Mouse (Mus musculus) layer of hippocampus, adult 18-20 months (tissue): ENCODE measurements around the gene Gprc5b. TPM values are rescaled to one million over a fixed set of nuclear protein-coding genes. Genes with fewer than 3 reads are reported as not detected.

Experiments
- DNase-seq, 2 experiments: peaks; one replicate each; pipeline ENCODE4 v3.0.0; 2022; ENCODE audit warnings: low spot score in 2 of 2
- long read RNA-seq: library from polyadenylated mRNA; stranded (forward); transcript quantifications from one replicate; pipeline ENCODE4 v2.0.0, GENCODE M21; 2021
- total RNA-seq, 2 experiments: library from RNA; stranded (reverse); gene quantifications; 2 replicates each; pipeline ENCODE4 v1.2.3; 2021

Gene Gprc5b
- 100 to 1,000 TPM; 139 to 155 TPM for total RNA-seq
- long read RNA-seq, full-length matches to known transcripts = 132 of 217 reads
- long read RNA-seq, partial matches to known transcripts = 12 of 217 reads
- long read RNA-seq, other reads (novel, unspliced or antisense) = 73 of 217 reads

DNA sequence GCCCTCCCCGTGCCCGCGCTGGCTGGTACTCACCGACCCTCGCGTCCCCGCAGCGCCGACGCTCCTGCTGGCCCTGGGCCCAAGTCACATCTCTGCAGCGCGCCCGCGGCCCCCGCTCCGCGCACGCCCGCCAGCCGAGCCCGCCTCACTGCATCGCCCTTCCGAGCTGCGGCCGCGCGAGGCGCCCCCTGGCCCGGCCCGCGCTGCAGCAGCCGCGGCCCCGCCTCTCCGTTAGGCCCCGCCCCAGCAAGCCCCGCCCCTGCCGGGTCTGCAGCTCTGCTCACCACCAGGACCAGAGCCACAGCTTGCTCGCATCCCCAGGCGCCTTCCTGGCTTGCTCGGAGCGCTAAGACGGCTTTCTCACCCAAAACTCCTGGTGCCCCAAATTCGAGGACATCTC is at the start of gene Gprc5b:
Gprc5b (minus strand) TSS at position 205 of the 400 bp plus-strand sequence.
- peak; percentile 75 to 88 for DNase-seq

GRCm38 (mm10) chr7:119041502-119041901 is 46.5 kb upstream of the Gprc5b start:
- no peak for DNase-seq

DNA sequence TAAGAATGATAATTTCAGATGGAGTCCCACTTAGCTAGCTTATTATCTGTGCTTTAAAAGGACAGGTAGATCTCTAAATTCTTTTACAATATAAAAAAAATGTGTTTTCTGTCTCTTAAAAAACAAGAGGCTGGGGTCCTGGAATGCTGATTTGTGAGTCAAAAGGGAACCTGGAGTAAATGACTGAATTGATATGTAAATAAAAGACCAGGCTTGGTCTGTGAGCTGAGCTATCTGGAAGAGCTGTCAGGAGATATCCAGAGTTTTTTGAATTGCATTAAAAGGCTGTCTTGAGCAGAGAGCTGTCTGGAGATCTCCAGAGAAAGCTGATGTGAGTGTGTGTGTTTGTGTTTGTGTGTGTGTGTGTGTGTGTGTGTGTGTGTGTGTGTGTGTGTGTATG is 42.6 kb upstream of the Gprc5b start:
- DNase-seq = no peak

DNA sequence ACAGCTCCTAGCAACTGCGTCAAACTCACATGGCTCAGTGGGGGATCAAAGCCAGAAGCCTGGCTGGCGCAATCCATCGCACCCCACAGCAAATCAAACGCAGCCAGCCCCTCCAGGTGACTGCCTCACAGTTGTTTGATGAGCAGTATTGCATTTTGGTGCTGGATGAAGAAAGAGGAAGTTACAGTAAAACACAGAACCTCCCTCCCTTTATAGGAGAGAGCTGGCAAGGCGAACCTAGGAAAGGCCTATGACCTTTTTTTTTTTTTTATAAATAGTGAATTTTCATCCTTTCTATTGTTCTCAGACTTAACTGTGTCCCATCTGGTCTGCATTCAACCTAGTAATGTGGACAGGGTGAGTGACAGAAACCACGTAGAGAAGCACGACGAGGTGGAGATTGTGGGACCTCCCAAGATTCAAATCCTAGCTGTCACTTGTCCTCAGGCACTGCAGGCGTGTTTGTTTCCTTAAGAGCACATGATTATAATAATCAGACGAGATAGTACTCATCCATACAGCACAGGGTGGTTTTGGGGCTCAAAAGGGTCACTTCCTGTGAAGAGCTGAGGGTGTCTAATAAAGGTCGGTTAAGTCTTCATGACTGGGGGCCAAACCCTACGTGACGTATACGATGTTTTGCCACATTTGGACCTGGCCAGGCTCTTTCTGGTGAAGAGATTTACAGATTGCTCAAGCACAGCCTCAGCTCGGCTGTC is 39.4 kb upstream of the Gprc5b start:
- no peak for DNase-seq

DNA sequence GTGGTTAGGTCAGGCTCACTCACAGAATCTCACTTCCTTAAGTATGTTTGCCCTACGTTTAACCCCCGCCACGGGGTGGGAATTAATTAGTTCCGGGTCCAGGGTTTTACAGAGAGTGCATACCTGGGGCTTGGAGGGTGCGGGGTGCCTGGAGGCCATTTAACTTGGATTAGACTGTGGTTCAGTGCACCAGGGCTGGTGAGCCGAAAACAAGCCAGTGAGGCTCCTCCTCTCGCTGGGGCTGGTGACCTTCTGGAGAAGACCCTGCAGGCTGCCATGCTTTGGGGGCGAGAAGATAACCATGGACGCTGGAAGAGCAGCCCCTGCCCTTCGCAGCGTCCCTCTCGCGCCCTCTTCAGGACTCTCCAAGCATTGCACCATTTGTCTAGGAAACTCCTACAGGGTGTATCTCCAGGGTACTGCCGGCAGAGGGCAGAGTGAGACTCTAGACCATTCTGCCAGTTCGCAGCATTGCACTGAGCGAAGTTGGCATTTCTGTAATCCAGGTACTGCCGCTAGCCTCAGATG is 28.4 kb upstream of the Gprc5b start:
- peak; percentile 59 to 85 for DNase-seq

DNA sequence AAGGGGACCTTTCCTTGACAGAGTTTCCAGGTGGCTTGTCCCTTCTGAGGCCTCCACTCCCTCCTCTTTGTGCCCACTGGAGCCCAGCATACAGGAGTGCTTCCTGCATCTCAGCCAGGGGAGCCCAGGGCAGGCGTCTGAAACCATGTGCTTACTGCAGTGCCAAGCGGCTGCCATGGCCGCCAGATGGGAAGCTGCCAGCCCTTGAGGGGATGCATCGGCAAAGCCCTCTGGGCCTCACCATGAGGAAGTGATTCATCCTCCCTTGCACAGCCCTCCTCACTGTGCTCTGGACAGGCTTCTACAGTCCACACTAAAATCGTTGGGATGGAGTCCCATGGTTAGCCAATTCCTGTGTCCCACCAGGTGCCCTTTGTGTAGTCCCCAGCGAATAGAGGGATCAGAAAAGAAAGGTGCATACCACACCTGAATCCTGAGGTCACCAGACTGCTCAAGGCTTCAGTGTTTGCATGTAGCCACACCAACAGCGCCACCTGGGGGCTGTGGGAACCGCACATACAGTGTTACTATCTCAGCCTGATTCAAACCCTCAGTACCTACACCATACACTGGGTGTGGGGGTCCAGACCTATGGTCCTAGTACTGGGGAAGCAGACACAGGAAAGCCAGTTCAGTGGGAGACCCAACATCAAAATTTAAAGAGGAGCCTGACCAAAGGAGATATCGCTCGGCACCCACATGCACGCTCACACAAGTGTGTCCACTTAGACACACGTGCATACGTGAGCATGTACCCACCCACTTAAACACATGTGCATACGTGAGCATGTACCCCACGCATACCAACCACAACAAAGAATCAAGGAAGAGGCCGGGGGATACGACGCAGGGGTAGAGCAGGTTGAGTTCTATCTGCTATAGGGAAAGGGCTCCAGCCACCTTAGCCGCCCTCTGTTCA is 27.5 kb upstream of the Gprc5b start:
- peak in 1 of 2 experiments; percentile 22 for DNase-seq

DNA sequence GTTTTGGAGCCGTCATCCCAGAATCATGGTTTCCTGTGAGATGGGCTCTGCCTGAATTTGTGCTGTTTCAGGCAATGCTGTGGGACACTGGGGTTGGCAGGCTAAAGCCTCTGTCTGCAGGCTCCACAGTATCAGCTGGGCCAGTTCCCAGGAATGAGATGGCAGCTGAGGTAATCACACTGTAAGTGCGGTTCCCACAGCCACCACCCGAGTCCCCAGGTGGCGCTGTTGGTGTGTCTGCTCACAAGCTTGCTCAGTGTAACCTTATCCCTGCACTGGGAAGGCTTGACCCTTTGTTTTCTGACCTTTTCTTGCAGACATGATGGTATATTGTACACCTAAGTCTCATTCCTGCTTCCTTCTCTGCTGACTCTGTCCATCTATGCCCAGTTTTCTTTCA is 24.5 kb upstream of the Gprc5b start:
- peak in 1 of 2 experiments; percentile 62 for DNase-seq

DNA sequence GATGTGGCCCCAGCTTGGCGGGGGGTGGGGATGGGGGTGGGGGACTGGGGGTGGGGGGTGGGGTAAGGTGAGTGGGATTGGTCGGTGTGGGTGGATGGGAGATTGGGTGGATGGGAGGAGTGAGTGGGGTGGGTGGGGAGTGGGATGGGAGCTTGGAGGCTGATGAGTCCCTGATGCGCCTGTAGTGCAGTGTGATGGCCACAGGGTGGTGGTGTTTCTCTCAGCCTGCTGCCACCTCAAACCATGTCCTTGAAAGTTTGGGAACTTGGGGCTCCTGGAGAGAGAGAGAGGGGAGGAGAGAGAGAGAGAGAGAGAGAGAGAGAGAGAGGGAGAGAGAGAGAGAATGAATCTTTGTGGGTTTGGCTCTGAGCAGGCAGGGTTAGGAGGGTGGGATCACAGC is 20.7 kb upstream of the Gprc5b start:
- peak in 1 of 2 experiments; percentile 63 for DNase-seq

- DNase-seq = peak in 1 of 2 experiments; percentile 93
Observed at GRCm38 (mm10) chr7:119010854-119011529, 16.0 kb upstream of the Gprc5b start.

DNA sequence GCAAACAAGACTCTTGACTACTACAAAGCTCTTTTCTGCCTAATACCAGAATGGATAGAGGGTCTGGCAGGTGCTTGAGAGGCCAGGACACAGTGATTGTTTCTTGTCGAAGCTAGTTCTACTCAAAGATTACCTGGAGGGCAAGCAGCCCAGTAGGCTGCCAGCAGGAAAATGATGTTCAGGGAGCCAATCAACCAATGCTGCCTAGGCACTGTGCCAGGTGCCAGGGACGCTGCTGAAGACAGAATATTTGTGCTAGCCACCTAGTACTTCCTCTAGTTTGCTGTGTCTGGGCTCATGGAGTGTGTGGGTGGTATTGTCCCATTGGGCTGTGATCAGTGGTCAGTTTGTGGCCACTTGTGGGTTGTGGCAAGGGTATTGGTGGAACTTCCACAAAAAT is 7.5 kb upstream of the Gprc5b start:
- DNase-seq = no peak

DNA sequence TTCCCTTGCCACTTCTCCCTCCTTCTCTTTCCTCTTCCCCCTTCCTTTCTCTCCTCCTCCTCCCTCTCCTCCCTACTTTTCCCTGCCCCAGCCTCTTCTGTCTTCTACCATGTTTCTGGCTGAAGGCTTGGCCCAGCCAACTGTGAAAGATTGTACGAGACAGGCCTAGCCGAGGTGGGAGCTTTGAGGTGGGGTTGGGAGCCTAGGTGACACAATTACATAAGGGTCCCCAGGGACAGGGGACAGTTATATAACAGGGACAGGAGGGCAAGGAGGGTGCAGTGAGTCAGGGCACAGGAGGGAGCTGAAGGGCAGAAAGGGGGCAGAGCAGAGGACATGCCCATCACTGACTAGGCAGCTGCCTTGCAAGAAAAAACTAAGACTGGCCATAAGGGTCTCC is 7.0 kb upstream of the Gprc5b start:
- no peak for DNase-seq

- no peak for DNase-seq
Observed at GRCm38 (mm10) chr7:118999857-119000256, 4.8 kb upstream of the Gprc5b start.

DNA sequence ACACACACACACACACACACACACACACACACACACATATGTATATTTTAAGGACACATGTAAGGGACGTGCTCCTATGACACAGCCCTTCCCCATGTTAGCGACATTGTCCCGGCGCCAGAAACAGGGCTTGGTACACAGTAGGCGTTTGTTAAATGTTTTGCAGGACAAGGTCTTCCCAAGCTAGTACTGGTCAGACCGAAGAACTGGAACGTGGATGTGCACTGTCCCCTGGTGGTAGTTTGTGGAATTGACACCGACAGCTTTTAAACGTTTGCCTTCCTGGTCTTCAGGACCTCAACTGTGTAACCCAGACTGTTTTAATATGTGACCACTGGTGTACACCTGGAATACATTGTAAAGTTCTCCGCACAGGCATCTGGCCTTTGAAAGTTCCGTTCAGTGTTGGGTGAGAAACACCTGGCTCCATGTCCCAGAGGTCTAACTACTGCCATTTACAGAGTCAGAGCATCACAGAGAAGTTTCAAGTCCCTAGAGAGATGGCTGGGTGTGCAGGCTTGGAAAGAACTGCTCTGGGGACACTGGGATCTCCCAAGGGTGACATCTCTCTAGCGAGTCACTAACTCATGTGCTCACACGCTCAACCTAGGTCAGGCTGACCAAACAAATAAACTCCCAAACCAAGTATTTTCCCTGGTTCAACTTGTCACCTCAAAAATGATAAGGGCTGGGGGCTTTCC is 1.3 kb upstream of the Gprc5b start:
- DNase-seq = peak; percentile 84 to 96

DNA sequence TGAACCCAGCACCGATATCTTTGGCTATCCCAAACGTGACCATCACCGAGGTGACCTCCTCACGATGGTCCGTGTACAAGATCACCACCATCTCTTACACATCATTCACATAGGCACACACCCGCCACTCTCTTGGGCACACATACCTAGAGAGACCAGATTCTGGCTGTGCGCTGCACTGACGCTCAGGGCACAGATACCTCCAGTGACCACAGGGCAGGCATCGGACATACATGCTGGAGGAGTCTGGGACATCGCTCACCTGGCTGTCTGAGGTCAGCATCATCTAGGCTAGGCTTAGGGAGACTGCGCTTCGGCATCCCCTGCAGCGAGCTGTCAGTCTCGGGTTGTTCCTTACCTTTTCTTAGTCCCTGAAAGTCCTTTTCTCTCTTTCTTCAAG is 660 bp upstream of the Gprc5b start:
- DNase-seq = no peak

DNA sequence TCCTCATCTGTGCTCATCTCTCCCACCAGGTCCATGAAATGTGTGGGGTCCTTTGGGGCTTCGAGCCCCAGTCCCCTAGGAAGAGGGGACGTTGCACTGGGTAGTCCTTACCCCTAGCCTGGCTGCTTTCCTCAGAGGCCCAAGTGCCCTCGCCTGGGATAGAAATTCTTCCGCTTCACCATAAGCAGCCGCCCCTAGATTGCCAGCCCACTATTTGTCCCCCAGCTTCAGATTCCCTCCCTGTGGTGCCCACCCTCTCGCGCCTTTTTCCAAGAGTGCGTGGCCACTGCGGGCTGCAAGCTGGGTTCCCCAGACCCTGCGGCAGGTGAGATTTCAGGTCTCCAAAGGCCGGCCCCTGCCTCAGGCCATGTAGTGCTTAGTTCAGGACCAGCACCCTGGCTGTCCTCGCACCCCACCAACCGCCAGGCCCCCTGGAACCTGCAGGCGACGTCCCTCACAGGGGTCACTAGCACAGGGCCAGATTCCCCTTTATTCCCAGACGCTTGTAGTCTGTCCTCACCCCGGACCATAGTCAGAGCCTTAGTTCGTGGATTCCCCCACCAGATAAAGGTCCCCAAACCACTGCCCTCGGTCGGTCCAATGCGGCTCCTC is 674 bp downstream of the Gprc5b start:
- DNase-seq = no peak

- no peak for DNase-seq
Observed at GRCm38 (mm10) chr7:118993597-118994230, 1.3 kb downstream of the Gprc5b start.

- no peak for DNase-seq
Observed at GRCm38 (mm10) chr7:118992623-118993405, 2.2 kb downstream of the Gprc5b start.

DNA sequence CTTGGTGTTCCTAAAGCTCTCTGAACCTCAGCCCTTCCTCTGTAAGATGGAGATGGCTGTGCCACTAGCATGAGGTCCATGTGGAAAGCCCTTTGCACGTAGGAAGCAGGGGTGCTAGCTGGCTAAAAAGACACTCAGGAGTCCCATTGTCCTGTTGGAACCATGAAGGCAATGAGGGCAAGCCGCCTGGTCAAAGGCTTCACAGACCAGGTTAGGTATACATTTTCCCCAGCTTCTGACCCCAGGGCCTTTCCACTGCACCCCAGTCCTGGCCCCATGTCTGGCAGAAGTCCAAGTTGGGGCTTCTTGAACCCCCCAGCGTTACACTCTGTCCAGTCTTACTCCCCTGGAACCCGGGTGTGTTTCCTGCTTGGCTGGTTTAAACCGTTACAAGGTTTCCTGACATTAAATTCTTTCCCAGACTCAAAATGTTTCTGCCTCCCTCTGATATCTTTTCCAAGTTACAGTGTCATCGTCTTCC is 2.9 kb downstream of the Gprc5b start:
- no peak for DNase-seq
